Mouse (Mus musculus) gastrocnemius, adult 8-10 months (tissue): Measurements from ENCODE around the gene Srsf3. TPM values are rescaled to one million over a fixed set of nuclear protein-coding genes. Genes with fewer than 3 reads are reported as not detected.
A peak's percentile ranks its signal among the peaks of the same experiment; 100 is the strongest.
"Not testable (repeated sequence)": the region's sequence is repeated elsewhere in the genome, so short reads cannot be mapped to it uniquely, and the experiment has no call there.

Experiments used
- DNase-seq, 2 experiments: peaks; one replicate each; pipeline ENCODE4 v3.0.0; 2022; ENCODE audit warnings: low spot score in 2 of 2
- total RNA-seq, 4 experiments: library from RNA; stranded (reverse); gene quantifications; 2 replicates each; pipeline ENCODE4 v1.2.4; 2022

The Srsf3 gene
- total RNA-seq, 4 experiments from 2014 or later, result 29.4 to 43.1 (median 37.1) TPM

DNA sequence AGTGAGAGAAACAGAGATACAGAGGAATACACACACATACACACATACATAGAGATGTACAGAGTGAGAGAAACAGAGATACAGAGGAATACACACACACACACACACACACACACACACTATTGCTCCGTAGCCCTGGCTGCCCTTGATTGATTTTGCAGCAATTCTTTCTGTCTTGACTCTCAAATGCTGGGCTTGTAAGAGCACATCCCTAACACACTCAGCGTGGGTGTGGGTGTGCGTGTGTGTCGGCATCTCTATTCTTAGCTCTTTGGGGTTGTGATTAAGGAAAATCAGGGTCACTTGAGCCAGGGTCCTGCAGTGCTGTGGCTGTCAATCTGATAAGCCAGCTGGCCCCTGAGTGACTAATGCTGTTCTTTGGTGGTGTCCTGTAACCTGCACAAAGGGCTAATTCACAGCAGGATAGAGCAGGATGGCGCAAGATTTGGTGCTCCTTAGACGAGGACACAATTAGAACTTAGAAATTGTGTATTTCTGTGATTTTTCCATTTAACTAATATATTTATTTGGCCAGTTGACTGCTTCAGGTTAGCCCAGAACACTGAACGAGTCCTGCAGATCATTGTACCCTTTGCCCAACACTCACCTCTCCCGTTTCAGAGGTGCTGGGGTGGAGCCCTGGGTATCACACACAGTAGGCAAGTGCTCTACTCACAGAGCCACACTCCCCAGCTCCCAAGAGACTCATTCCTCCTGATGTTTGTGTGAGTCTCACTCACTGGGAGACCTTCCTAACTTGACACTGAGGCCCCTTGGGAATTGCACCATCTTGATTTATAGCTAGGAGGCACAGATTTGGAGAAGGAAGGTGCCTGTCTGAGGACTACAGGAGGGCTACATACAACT, 30.9 kb downstream of the Srsf3 start:
- no peak for DNase-seq

DNA sequence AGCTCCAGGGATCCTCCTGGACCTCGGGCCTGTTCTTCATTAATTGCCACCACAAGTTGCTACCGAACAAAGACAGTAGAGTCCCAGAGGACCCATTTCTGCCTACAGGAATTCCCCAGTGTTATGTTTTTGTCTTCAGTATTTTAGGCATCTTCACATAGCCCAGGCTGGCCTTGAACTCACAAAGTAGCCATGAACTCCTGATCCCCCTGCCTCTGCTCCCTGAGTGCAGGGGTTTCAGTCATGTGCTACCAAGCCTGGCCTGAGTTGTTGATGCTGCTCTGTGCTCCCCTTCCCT, 31.5 kb downstream of the Srsf3 start:
- DNase-seq, result no peak

DNA sequence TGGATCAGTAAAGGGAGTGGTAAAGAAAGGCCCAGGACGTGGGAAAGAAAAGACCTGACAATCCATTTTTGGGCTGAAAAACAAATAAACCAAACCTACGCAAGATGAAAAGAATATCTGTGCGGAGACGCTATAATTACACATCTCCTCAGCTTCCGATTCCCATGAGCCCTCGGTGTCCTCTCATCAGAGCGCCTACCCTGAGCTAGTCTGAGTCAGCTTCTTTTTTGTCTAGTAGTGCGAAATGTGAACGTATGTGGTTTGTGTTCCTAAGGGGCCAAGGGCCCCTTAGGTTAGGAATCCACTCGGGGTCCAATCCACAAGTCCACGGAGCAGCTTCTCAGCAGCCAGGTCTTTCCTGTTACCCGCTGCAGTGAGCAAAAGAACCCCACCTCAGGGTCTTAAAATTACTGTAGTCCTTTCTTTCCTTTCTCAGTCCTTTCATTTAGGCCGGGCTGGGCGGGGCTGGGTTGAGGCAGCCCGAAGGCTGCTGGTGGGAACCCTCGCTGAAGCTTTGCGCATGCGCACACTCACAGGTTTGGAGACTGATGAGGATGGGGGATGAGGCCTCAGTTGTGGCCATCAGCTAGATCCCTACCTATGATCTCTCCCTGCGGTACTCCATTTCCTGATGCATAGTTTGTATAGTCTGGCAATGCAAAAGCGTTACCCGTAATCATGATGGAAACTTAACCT, 33.0 kb downstream of the Srsf3 start:
- no peak for DNase-seq

DNA sequence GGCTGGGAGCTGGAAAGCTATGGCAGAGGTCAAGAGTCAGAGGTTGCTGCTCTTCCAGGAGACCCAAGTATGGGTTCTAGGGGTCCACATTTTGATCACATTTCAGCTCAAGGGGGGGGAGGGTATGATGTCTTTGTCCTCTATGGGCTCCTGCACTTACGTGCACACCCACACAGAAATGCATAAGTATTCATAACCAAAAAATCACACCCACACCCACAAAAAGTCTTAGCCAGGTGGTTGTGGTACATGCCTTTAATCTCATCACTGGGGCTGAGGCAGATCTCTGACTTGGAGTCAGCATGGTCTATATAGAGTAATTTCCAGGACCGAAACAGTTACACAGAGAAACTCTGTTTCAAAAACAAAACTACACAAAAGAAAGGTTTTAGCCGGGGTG, 33.5 kb downstream of the Srsf3 start:
- no peak for DNase-seq

DNA sequence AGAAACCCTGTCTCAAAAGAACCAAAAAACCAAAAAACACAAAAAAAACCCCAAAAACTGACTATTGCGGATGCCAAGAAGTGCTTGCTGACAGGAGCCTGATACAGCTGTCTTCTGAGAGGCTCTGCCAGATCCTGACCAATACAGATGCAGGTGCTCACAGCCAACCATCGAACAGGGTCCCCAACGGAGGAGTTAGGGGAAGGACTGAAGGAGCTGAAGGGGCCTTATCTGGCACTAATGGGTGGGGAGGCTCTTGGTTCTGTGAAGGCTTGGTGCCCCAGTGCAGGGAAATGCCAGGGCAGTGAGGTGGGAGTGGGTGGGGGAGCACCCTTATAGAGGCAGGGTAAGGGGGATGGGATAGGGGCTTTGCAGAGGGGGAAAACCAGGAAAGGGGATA, 35.0 kb downstream of the Srsf3 start:
- not testable (repeated sequence) for DNase-seq

DNA sequence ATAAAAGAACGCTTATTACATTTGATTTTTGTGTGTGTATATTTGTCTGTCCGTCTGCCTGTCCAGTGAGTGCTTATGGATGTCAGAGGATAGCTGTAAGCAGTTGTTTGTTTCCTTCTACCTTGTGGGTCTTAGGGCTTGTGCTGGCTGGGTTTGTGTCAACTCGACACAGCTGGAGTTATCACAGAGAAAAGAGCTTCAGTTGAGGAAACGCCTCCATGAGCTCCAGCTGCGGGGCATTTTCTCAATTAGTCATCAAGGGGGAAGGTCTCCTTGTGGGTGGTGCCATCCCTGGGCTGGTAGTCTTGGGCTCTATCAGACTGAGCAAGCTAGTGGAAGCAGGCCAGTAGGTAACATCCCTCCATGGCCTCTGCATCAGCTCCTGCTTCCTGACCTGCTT, 35.4 kb downstream of the Srsf3 start:
- no peak for DNase-seq

DNA sequence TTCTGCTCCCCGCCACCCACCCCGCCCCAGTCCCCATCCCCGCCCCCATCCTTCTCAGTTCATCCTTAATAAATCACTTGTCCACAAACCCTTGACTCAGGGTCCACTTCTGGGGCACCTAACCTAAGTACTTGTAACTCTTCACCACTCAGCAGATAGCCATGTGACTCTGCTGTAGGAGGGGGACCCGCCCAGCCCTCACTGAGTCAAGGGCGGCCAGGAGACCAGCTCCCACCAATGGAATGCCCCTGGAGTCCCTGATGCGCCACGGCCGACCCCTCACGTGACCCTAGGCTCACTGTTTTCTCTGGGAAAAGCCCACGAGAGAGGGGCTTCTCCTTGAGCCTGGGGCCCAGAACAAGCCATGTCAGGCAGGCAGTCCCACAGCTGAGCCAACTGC, 36.6 kb downstream of the Srsf3 start:
- no peak for DNase-seq

DNA sequence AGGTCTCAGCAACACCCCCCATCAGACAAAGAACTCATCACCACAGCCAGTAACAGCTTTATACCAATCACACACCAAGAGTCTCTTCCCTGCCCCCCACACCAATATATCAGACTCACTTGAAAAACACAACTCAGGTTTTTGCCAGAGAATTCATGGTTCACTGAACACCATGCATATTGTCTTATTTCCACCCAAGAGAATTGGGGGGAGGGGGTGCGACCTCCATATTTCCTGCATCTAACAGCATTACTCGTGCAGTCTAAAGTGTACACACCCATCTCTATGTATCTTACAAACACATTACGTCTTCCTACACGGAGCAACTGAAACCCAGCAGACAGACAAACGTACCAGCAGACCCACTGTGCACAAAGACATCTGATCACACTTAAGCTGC, 39.4 kb downstream of the Srsf3 start:
- DNase-seq, result no peak

DNA sequence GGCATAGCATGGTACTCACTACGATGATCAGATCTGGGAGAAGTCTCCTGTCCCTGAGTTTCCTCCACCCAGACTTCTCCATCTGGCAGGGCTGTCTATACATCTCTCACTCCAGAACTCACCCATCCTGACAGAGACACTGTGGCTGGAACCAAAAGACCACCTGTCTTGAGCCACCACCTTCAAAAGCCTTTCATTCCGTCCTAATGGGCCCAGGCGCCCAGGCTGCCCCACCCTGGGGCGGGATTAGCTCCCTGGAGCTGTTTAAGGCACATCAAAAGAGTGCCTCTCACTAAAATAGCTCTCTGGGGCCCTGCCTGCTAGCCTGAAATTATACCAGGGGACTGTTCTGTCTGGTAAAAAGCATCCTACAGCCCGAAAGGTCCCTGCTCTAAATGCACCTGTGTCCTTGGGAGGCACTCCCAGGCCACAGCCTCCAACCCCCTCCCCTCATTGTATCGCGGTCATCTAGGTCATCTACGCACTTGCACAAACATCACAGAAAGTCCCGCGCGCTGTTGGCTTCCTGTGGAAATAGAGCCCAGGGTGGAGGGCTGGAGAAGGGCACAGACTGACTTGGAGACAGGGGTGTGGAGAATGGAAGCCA, 40.4 kb downstream of the Srsf3 start:
- DNase-seq, result no peak

DNA sequence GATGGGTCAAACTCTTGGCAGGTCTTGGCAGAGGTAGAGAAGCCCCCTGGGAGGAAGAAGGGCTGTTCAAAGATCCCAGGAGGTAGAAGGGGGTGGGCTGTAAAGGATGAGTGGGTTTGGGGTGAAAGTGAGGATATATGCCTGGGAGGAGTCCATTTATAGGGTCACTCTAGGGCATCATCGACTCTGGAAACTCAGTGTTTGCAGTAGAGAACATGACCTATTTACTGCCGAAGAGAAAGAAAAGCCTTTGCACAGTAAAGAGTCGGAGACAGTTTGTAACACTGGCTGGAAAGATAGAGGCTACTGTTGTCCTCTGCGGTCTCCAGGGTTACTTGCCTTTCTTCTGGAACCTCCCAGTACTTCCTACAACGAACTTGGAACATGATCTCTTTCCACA, 40.9 kb downstream of the Srsf3 start:
- no peak for DNase-seq

DNA sequence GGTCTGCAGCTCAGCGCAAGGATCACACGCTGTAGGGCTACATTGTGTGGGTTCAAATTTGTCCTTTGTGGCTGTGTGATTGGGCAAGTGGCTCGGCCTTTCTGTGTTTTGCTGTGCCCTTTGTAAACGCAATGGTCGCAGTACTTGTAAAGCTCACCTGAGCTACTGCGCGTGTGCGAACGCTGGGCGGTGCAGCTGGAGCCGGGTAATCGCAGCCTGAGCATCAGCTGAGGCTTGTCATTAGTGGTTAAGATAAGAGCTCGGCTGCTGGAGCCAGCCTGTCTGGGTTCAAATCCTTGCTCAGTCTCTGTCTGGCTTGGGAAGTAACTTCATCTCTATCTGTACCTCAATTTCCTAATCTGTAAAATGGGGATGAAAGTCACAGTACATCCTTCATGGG, 41.7 kb downstream of the Srsf3 start:
- DNase-seq, result no peak

DNA sequence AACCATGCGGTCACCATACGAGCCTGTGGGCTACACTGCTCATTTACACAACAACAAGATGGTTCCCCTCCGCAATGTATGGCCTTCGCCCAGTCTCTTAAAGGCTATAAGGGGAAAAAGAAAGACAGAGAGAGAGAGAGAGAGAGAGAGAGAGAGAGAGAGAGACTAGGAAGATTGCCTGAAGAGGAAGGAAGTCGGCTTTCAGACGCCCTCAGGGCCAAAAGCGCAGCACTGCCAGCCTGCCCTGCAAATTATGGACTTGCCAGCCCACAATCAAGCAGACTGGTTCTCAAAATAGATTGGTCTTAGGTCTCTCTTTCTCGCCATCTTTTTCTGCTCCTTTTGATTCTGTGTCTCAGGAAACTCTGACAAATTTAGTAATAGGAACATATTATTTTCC, 43.8 kb downstream of the Srsf3 start:
- DNase-seq, result no peak

DNA sequence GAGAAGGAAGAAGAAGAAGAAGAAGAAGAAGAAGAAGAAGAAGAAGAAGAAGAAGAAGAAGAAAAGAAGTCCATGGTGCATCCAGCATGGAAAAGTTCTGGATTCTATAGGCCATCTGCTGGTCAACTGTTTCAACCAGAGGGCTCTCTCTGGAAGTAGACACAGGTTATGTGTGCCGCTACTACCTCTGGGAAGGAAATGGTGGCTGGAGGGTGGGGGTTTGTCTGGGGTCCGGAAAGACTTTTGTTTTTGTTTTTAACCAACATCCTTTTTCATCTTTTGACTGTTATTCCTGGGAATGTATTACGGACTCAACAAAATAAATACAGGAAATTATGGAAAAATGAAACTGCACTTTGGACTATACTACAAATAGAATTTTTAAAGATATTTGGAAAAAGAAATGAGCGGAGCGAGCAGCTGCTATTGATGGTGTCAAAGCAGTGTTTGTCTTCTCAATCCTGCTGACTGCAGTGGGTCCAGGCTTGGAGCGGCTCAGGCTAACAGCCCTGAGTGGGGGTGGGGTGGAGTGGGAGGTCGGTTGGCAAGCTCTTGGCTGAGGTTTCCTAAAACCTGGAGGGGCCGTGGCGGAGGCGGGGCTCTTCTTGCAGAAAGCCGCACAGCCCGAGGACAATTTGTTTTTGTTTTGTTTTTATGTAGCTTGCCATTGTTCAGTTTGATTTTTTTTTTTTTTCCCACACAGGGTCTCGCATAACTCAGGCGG, 45.5 kb downstream of the Srsf3 start:
- DNase-seq, result no peak

DNA sequence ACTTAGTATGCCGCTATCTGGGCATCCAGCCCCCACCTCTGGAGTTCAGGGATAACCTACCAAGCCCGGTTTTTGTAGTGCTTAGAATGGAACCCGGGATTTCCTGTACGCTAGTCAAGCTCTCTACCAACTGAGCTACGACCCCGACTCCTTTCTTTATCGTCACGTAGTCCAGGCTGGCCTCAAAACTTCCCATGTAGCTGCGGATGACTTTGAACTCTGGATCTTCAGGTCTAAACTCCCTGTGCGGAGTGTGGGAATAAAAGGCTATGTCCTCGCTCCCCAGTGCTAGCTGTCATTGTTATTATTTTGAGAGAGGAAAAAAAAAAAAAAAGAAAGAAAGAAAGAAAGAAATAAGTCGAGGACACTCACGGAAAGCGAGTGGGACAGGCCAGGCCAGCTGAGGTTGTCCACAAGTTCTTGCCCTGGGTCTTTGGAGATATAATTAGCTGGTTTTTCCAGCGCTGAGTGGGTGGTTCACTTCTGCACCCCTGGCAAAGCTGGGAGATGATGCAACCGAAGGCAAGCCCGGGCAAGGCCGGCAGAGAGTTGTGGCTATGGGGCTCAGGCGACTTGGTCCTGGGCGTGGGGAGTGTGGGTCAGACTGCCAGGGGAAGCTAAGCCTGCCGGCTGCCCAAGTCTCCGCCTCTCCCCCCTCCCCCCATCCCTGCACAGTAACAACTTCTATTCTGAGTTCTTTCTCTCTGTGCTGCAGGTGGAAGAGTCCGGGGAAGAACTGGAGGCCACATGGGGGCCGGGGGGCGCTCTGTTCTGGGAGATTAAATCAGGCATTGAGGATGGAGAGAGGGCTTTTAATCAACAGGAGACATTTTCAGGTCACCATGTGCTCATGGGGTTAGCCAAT, 46.3 kb downstream of the Srsf3 start:
- DNase-seq, result peak; percentile 74 to 82

DNA sequence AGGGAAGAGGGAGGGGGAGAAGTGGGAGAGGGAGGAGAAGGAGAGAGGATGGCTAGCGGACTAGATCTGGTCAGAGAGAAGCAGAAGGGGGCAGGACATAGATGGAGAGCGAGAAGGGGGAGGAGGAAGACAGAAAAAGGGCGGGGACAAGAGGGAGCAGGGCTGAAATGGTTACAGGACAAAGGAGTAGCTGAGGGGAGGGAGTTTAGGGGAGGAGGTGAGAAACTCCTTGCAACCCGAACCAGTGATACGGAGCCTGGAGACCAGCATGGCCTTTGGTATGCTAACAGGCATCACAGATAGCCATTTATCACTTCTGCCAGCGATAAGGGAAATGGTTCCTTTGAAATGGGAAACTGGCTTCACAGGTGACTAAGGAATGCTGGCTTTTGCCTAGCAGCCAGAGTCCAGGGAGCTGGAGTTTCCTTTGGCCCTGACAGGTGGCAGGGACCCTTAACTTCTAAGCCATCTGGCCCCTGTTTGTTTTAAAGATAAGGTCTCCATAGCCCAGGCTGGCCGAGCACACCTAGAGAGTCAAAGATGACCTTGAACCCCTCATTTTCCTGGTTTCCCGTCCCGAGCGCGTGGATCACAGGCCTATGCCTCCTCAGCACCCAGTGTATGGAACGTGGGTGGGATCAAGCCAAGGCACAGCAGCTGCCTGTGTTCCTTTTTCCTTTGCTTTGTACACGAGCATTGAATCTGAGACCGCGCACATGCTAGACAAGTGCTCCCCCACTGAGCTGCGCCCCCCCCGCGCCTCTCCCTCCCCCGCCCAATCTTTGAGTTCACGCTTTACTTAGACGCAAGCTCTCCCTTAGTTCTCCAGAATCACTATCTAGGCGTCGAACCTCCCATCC, 48.6 kb downstream of the Srsf3 start:
- no peak for DNase-seq

DNA sequence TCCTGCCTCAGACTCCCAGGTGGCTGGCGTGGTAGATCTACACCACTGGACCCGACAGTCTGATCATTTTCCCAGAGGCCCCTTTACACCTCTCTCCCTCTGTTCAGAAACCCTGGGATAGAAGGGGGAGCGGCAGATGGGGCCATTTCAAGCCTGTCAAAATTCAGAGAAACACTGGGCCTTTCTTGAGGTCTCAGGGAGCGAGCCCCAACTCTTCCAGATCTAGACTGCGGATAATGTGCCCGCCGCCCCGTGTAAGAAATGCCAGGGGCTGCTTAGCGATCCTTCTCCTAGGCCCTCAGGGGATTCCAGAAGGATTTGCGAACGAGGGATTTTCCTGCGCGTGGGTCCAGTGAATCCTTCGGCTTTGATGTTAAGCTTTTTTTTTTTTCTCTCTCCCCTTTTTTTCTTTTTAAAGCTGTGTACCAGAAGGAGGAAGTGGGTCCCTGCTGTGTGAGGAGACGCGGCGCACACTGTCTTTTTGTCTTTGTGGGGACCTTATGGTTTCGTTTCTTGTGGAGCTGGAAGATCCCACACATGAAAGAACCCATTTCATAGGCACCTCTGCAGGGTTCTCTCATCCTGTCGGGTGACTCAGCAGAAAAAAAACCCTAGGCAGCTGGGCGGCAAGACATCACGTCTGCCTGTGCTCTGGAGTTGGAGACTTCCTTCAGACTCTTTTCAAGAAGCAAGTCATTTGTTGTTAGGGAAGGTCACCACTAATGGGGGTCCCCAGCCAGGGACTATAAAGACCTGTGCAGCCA, 49.4 kb downstream of the Srsf3 start:
- no peak for DNase-seq

DNA sequence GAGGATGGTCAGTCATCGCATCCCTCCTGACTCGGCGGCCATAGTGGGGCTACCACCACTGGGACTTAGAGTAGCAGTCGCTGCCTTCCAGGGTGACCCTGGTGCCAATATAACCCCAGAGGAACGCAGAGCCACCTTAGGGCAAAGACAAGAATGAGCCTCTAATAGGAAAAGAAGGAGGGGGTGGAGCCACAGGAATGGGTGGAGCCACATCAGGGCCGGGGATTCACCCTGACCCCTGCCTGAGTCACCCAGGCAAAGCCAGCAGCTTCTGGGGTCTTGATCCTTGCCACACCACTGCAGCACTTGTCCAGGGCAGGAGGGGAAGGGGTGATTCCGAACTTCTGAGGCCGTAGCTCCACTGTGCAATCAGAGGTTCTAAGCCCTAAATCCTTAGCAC, 51.2 kb downstream of the Srsf3 start:
- DNase-seq, result peak in 1 of 2 experiments; percentile 2

DNA sequence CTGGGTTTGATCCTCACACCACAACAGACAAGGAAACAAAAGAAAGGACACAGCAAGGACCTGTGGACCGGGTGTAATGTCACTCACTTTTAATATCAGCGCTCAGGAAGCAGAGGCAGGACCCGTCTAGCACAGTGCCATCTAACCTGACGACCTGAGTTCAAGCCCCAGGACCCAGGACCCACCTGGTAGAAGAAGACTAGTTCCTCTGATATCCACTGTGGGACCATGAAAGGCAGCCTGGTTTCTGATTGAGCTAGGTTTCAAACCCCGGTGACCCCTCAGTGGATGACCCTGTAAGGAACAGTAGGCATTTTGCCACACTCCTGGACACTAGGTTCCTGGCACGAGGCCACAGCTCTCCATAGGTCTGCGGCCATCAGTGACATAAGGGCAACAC, 52.2 kb downstream of the Srsf3 start:
- peak in 1 of 2 experiments; percentile 5 for DNase-seq

DNA sequence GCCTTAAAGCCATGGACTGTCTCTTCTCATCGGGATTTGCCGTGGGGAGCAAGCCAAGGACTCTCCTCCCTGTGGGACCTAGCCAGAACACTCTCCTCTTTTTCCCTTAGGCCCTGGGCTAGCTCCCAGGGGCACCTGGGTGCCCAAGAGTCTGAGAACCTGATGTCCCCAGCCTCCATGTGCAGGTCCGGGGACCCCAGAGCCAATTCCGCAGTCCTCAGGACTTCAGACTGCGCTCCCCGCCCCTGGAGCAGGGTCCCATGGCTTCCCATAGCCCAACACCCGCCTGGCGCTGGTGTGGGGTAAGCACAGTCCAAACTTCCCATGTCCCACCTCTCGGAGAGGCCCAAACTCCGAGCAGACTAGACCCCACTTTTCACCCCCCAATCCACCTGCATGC, 52.8 kb downstream of the Srsf3 start:
- DNase-seq, result peak in 1 of 2 experiments; percentile 1
